Mouse (Mus musculus): ENCODE results near the gene Polr2c. TPM values are rescaled to one million over a fixed set of nuclear protein-coding genes. Genes with fewer than 3 reads are reported as not detected.

The Polr2c gene
- polyA plus RNA-seq (2017; shearing (Covaris generic)): 88.2 TPM

DNA sequence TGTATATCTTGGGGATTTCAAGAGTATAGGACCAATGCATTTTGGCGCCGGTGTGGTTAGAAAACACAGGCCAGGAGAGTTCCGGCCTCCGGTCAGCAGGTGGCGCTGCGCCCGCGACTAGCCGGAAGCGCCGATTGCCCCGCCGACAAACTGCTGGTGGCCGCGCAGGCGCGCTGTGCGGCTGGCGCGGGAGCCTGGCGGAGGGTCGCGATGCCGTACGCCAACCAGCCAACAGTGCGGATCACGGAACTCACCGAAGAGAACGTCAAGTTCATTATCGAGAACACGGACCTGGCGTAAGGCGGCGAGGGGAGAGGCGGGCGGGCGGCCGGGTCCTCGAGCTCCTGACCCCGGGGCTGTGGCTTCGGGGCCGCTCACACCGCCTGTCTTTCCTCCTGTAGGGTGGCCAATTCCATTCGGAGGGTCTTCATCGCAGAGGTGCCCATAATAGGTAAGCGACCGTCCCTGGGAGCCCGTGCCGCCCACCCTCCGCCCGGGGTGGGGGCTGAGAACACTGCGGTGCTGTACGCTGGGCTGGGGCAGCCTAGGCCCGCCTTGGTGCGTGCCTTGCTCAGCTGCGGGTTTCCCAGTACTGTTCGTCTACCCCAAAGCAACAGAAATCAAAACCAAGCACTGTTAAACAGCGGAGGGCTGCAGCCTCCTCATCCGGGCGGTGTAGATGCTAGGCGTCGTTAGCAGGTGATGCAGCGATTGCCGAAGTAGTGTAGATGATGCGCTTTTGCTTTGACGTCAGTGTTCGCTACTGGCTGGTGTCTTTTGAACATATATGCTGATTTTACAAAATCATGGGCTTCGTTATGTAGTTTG lies at the start of gene Polr2c:
TSS of gene Polr2c (plus strand) at position 105 of the 828 bp plus-strand sequence.

DNA sequence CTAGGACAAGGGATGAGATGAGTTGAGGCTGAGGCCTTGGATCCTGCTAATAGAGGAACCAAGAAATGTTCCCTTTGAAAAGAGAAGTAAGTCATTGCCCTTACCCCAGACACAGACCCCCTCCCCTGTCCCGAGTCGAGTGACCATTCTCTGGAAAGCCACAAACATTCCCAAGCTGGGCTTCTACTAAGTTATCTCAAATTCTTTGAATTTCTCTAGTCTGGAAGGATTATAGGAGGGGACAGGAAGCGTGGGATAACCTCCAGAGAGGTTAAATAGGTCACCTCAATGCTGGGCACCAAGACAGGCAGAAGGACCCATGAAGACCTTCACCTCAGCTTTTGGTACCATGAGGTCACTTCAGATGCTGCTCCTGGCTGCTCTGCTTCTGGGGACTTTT lies 47.1 kb upstream of the Polr2c start, which contains the start of gene Ccl17:
TSS of gene Ccl17 (plus strand) at position 301 of the 400 bp plus-strand sequence.

DNA sequence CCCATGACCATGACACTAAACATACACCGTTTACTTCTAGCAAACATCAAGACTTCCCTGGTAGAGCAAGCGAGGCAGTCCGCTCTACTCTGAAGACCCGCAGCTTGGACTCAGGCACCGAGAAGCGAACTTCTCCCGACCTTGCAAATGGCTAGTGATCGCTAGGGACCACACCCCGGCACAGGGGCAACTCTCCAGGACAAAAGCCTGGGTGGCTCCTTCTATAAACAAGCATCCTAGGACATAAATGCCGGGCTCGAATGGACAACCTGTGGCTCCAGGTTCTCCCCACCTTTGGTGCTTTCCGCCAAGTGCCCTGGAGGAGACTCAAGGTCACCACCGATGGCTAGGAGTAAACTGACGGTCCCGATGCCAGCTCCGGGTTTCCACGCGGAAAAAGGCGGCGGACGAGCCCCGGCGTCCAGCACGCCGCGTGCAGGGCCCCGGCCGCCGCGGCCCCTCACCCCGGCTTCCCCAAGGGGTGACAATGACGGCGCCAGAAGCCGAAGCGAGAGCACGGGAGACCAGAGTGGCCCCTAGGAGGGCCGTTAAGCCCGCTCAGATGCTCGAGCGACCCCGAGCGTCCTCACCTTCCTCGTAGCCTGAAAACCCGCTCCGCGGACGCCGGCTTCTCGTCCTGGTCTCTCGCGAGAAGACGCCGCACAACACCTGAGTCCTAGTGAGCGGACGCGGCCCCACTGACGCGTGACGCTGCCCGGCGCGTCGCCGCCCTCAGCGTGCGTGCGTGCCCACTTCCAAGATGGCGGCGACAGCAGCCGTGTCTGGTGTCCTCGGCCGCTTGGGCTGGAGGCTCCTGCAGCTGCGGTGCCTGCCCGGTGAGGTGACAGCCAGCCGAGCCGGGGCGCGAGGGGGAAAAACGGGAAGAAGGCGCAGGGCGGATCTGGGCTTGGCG lies 19.3 kb upstream of the Polr2c start, which contains the start of the genes Coq9 and Ciapin1:
TSS of gene Coq9 (plus strand) at position 660 of the 913 bp plus-strand sequence.
TSS of gene Ciapin1 (minus strand) at position 697 of the 913 bp plus-strand sequence.

DNA sequence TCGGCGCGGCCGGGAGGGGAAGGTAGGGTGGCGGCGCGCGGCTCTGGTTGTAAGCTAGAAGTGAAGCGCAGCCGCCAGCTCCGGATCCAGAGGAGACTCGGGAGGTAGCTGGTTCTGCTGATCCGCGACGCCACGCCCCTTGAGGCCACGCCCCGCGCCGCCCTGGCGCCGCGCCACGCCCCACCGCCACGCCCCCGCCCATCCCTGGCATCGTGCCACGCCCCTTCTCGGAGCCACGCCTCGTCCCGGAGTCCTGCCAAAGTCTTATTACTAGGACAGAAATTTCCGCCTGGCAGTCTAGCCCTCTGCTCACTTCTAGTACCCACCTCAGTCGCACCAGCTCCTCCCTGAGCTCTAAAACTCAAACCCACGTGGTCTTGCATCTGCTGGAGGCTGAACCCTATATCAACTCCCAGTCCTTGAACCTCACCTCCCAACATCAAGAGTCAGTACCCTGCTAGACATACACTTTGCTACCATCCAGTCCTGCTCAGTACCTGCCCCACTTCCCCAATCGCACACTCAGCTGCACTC lies 19.0 kb downstream of the Polr2c start, which contains the start of gene Dok4:
TSS of gene Dok4 (minus strand) at position 134 of the 534 bp plus-strand sequence.

DNA sequence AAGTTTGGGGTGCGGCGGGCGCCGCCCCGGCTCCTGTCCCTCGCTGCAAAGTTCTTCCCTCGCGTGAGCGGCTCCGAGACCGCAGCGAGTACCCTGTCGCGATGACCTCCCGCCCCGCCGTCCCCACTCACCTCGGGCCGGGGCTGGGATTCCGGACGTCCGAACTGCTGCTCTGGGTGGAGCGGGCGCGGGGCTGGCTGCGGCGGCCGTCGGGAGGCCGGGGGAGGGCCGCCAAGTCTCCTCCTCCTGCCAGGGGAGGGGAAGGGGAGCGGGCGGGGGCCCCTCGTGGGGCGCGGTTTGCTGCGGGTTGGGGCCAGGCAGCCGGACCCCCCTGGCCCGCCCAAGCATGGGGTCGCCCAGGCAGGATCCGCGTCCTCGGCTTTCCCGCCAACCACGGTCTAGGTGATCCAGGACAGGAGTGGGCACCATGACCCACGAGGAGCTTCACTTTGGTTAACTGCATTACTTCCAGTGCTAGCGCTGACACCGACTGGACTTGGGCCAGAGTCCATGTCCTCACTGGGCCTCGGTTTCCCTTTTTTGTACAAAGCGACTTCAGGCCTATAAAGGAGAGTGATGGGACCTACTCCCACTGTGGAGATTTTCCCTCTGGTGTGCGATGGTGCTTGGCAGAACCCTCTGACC lies 60.7 kb downstream of the Polr2c start, which contains the start of gene Ccdc102a:
TSS of gene Ccdc102a (minus strand) at position 248 of the 645 bp plus-strand sequence.

Other genes with a start within 250 kb of the Polr2c start
- gene Arl2bp, start 190.8 kb upstream of the Polr2c start, polyA plus RNA-seq (2017; shearing (Covaris generic)): 250 TPM
- 0.30 TPM for gene Pllp, start 161.2 kb upstream of the Polr2c start, polyA plus RNA-seq (2017; shearing (Covaris generic))
- not detected for gene Ccl22, start 111.9 kb upstream of the Polr2c start, polyA plus RNA-seq (2017; shearing (Covaris generic))
- gene Cx3cl1, start 85.4 kb upstream of the Polr2c start, polyA plus RNA-seq (2017; shearing (Covaris generic)): not detected
- not detected for gene Ccl17, start 47.0 kb upstream of the Polr2c start, polyA plus RNA-seq (2017; shearing (Covaris generic))
- gene Coq9, start 19.1 kb upstream of the Polr2c start, polyA plus RNA-seq (2017; shearing (Covaris generic)): 44.9 TPM
- gene Ciapin1, start 19.1 kb upstream of the Polr2c start, polyA plus RNA-seq (2017; shearing (Covaris generic)): 86.0 TPM
- 1.6 TPM for gene Dok4, start 18.9 kb downstream of the Polr2c start, polyA plus RNA-seq (2017; shearing (Covaris generic))
- gene Ccdc102a, start 60.6 kb downstream of the Polr2c start, polyA plus RNA-seq (2017; shearing (Covaris generic)): 1.2 TPM
- gene Adgrg5, start 66.2 kb downstream of the Polr2c start, polyA plus RNA-seq (2017; shearing (Covaris generic)): 0.98 TPM
- gene Adgrg1, start 117.3 kb downstream of the Polr2c start, polyA plus RNA-seq (2017; shearing (Covaris generic)): 0.16 TPM
- 3.1 TPM for gene Adgrg3, start 160.2 kb downstream of the Polr2c start, polyA plus RNA-seq (2017; shearing (Covaris generic))
- gene Drc7, start 197.7 kb downstream of the Polr2c start, polyA plus RNA-seq (2017; shearing (Covaris generic)): not detected
- 11.8 TPM for gene Katnb1, start 223.7 kb downstream of the Polr2c start, polyA plus RNA-seq (2017; shearing (Covaris generic))

Data from naive thymus-derived CD4-positive, alpha-beta T cell, adult 5 months (primary cell).